Mouse (Mus musculus) heart, postnatal 4 days (tissue): ENCODE data around the gene Kif2a. TPM values are rescaled to one million over a fixed set of nuclear protein-coding genes. Genes with fewer than 3 reads are reported as not detected.
"Not testable (repeated sequence)": the region's sequence is repeated elsewhere in the genome, so short reads cannot be mapped to it uniquely, and the experiment has no call there.

Source experiments
- DNase-seq: peaks from one replicate; pipeline ENCODE4 v3.0.0; 2021
- total RNA-seq, 2 experiments: library from RNA; stranded (reverse); gene quantifications; 2 replicates each; pipeline ENCODE4 v1.2.3; 2021

Gene Kif2a
- total RNA-seq, 2 experiments from 2014 or later, result 54.3 to 56.4 TPM

DNA sequence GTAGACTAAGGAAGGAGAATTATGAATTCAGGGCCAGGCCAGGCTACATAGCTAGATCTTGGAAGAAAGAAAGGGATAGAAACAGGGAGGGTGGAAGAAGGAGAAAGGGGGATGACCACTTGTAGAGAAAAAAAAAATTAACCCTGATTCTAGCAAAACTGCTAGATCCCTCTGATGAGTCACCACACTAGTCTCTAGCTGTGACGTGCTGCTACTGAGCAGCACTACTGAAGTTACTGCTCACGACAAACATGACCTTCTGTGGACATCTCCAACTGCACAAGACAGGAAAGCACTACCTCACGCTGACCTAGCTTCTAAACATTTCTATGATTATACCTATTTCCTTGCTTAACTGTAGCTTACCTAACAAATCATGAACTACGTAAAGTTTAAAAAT lies 93.6 kb downstream of the Kif2a start:
- DNase-seq, result no peak

DNA sequence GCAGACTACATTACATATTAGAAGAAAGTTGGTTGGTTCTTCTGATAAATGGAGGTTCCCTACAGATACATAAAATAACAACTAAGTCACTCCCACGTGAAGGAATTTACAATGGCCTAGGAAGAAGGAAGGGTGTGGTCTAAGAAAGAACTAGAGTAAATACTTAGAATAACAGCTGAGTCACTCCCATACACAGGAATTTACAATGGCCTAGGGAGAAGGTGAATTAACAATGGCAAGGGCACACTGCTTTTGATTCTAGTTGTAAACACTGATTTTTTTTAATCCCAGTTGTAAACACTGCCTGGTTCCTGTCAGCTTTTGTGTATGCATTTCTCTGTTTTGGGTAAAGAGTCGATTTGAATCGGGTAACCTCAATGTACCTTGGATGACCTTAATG lies 96.0 kb downstream of the Kif2a start:
- DNase-seq, result not testable (repeated sequence)

DNA sequence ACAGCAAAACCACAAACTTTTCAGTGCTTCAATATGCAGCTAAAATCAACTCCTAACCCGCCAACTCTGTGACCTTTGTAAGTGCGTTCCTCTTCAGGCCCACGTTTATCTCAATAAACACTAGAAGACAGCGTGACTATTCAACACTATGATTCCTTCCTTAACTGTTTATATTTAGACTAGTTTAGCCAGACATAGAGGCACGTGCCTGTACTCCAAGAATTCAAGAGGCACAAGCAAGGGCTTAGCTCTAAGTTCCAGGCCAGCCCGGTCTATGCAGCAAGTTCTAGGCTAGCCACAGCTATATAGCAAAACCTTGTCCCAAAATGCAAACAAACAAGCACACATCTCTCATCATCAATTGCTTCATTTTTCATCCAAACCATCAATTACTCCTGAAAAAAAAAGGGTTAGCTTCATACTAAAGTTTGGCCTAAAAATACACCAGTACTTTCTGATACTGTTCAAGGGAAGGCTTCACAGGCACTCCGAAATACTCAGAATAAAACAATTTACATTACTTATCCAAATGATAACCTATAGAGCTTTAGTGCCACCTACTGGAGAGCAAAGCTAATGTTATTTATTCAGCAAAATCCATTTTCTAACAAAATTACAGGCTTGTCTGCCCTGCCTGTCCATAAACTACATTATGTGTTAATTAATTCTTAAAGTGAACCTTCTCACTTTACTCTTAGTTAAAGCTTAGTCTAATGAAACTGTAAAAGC lies 103.4 kb downstream of the Kif2a start:
- DNase-seq, result no peak

DNA sequence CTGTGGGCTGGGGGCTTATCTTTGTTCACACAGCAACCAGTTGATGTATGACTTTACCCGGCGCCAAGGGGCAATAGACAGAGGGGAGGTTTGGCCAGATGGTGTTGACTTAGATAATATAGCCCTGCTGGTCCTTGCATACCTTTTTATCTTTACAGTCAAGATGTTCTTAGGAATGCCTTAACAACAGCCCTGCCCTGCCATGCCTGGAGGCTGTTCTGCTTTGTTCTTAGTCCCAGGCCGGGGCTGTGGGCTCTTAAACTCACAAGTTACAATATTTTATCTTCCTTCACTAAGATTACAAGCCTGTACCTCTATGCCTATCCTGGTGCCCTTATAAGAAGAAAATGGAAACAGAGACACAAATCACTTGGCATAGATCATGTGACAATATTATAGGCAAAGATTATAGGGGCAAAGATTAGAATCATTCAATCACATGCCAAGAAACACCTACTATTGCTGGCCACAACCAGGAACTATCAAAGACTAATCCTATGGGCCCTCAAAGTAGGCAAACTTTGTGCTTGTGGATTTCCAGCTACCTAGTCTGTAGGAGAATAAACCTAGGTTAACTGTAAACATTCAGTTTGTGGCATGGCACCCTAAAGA lies 108.7 kb downstream of the Kif2a start:
- DNase-seq, result no peak

DNA sequence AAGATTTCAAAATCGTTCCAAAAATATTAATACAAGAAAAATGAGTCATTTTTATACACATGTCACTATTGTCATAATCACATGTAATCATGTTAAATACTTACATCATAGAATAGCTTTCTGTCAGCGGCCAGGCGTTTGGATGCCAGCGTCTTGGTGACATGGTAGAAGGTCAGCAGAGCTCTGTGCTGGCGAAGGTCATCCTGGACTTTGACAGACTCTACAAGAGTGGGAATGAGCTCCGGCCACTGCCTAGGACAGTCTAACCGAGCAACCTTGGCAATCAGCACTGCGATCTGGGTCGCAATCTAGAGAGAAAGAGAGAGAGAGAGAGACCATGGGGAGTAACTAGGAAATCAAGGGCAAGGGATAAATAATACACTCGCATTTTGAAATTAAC lies 111.8 kb downstream of the Kif2a start:
- DNase-seq, result no peak

Other genes starting within 250 kb of the Kif2a start
- 10 to 100 TPM; 36.4 to 41.3 TPM for gene Ipo11, start 85.2 kb downstream of the Kif2a start, total RNA-seq
- 10 to 100 TPM; 12.8 to 14.1 TPM for gene Dimt1, start 75.0 kb downstream of the Kif2a start, total RNA-seq